Mouse (Mus musculus): ENCODE measurements around the gene Gm10778. TPM values are rescaled to one million over a fixed set of nuclear protein-coding genes. Genes with fewer than 3 reads are reported as not detected.

The Gm10778 gene
- polyA plus RNA-seq, 1 experiment = 0.56 TPM

GRCm38 (mm10) chr10:81604019-81604967, 44.6 kb upstream of the Gm10778 start:
- 64% methylated on average over 12 of the region's 12 CpGs for WGBS
- Histone ChIP-seq H3K27ac (ENCODE audit: insufficient read depth, low read depth, low read length) (no peak overlapping the region), H3K4me1 (ENCODE audit: control insufficient read depth, insufficient read depth, low read length) (peaks cover 5% of the 10 kb centered on the region; the same call in 1 of the 2 replicates), H3K4me3 (ENCODE audit: insufficient read depth, low read depth, low read length) (no peak overlapping the region), H3K27me3 (replicated peaks; ENCODE audit: control insufficient read depth, insufficient read depth, low read length) (no peaks in the 10 kb centered on the region), H3K36me3 (ENCODE audit: control insufficient read depth, insufficient read depth, low read length) (no peaks in the 10 kb centered on the region)
- no peak for TF ChIP-seq POLR2A (IDR thresholded peaks at IDR 0.05; ENCODE audit: low read depth, low read length)
- peak; percentile 33 for DNase-seq

GRCm38 (mm10) chr10:81604968-81605665, 43.7 kb upstream of the Gm10778 start:
- H3K4me1 ChIP-seq (ENCODE audit: control insufficient read depth, insufficient read depth, low read length) = peaks cover 5% of the 10 kb centered on the region; the same call in 1 of the 2 replicates
- WGBS = 16% methylated on average over 29 of the region's 29 CpGs
- H3K27me3 ChIP-seq (replicated peaks; ENCODE audit: control insufficient read depth, insufficient read depth, low read length) = no peaks in the 10 kb centered on the region
- TF ChIP-seq CTCF (conservative IDR thresholded peaks at IDR 0.05; ENCODE audit: insufficient read depth, insufficient read length, low read depth, low read length) = peak; percentile 90
- TF ChIP-seq POLR2A (IDR thresholded peaks at IDR 0.05; ENCODE audit: low read depth, low read length) = no peak
- peak overlapping the region; percentile 42 for H3K4me3 ChIP-seq (ENCODE audit: insufficient read depth, low read depth, low read length)
- no peaks in the 10 kb centered on the region for H3K36me3 ChIP-seq (ENCODE audit: control insufficient read depth, insufficient read depth, low read length)
- peak; percentile 90 for DNase-seq
- H3K27ac ChIP-seq (ENCODE audit: insufficient read depth, low read depth, low read length) = peak overlapping the region; percentile 67

GRCm38 (mm10) chr10:81605666-81605973, 43.2 kb upstream of the Gm10778 start:
- no peak for DNase-seq
- no peak for TF ChIP-seq CTCF (conservative IDR thresholded peaks at IDR 0.05; ENCODE audit: insufficient read depth, insufficient read length, low read depth, low read length)
- TF ChIP-seq POLR2A (IDR thresholded peaks at IDR 0.05; ENCODE audit: low read depth, low read length) = no peak
- 1% methylated on average over 14 of the region's 14 CpGs for WGBS
- Histone ChIP-seq H3K4me3 (ENCODE audit: insufficient read depth, low read depth, low read length) (peak overlapping the region; percentile 42), H3K36me3 (ENCODE audit: control insufficient read depth, insufficient read depth, low read length) (no peaks in the 10 kb centered on the region), H3K27me3 (replicated peaks; ENCODE audit: control insufficient read depth, insufficient read depth, low read length) (no peaks in the 10 kb centered on the region), H3K27ac (ENCODE audit: insufficient read depth, low read depth, low read length) (peak overlapping the region; percentile 67), H3K4me1 (ENCODE audit: control insufficient read depth, insufficient read depth, low read length) (peaks cover 5% of the 10 kb centered on the region; the same call in 1 of the 2 replicates)

GRCm38 (mm10) chr10:81605974-81606751, 42.7 kb upstream of the Gm10778 start, which contains the start of gene BC025920:
Gene BC025920, plus strand, starts transcription at chr10:81606270.
- peaks cover 5% of the 10 kb centered on the region; the same call in 1 of the 2 replicates for H3K4me1 ChIP-seq (ENCODE audit: control insufficient read depth, insufficient read depth, low read length)
- no peaks in the 10 kb centered on the region for H3K27me3 ChIP-seq (replicated peaks; ENCODE audit: control insufficient read depth, insufficient read depth, low read length)
- peak; percentile 99 for DNase-seq
- peak within 1 kb of the TSS; percentile 82 for H3K4me3 ChIP-seq (ENCODE audit: insufficient read depth, low read depth, low read length)
- H3K36me3 ChIP-seq (ENCODE audit: control insufficient read depth, insufficient read depth, low read length) = no peaks in the 10 kb centered on the region
- H3K27ac ChIP-seq (ENCODE audit: insufficient read depth, low read depth, low read length) = peak within 1 kb of the TSS; percentile 96
- no peak for TF ChIP-seq CTCF (conservative IDR thresholded peaks at IDR 0.05; ENCODE audit: insufficient read depth, insufficient read length, low read depth, low read length)
- TF ChIP-seq POLR2A (IDR thresholded peaks at IDR 0.05; ENCODE audit: low read depth, low read length) = peak; percentile 27
- under 1% methylated on average over 39 of the region's 39 CpGs for WGBS

GRCm38 (mm10) chr10:81608308-81608707, 40.6 kb upstream of the Gm10778 start:
- H3K36me3 ChIP-seq (ENCODE audit: control insufficient read depth, insufficient read depth, low read length) = no peaks in the 10 kb centered on the region
- no peaks in the 10 kb centered on the region for H3K27me3 ChIP-seq (replicated peaks; ENCODE audit: control insufficient read depth, insufficient read depth, low read length)
- H3K4me1 ChIP-seq (ENCODE audit: control insufficient read depth, insufficient read depth, low read length) = peaks cover 3% of the 10 kb centered on the region; the same call in 1 of the 2 replicates
- WGBS = 100% methylated on average over 1 of the region's 1 CpGs
- TF ChIP-seq CTCF (conservative IDR thresholded peaks at IDR 0.05; ENCODE audit: insufficient read depth, insufficient read length, low read depth, low read length) (0 out of 2 replicates have a peak, but pooled peaks have one; percentile 10), POLR2A (IDR thresholded peaks at IDR 0.05; ENCODE audit: low read depth, low read length) (no peak)
- H3K27ac ChIP-seq (ENCODE audit: insufficient read depth, low read depth, low read length) = no peak overlapping the region
- no peak overlapping the region for H3K4me3 ChIP-seq (ENCODE audit: insufficient read depth, low read depth, low read length)
- no peak for DNase-seq

GRCm38 (mm10) chr10:81612779-81613178, 36.1 kb upstream of the Gm10778 start:
- TF ChIP-seq POLR2A (IDR thresholded peaks at IDR 0.05; ENCODE audit: low read depth, low read length) (no peak), CTCF (conservative IDR thresholded peaks at IDR 0.05; ENCODE audit: insufficient read depth, insufficient read length, low read depth, low read length) (no peak)
- no peaks in the 10 kb centered on the region for H3K4me1 ChIP-seq (ENCODE audit: control insufficient read depth, insufficient read depth, low read length)
- H3K4me3 ChIP-seq (ENCODE audit: insufficient read depth, low read depth, low read length) = no peak overlapping the region
- H3K27me3 ChIP-seq (replicated peaks; ENCODE audit: control insufficient read depth, insufficient read depth, low read length) = no peaks in the 10 kb centered on the region
- no peak for DNase-seq
- no peak overlapping the region for H3K27ac ChIP-seq (ENCODE audit: insufficient read depth, low read depth, low read length)
- H3K36me3 ChIP-seq (ENCODE audit: control insufficient read depth, insufficient read depth, low read length) = no peaks in the 10 kb centered on the region
- 55% methylated on average over 3 of the region's 3 CpGs for WGBS

Measured in kidney, adult 2 months (tissue).